Mouse (Mus musculus): Measurements from ENCODE around the gene Prl7d1. TPM values are rescaled to one million over a fixed set of nuclear protein-coding genes. Genes with fewer than 3 reads are reported as not detected.
"Not testable (repeated sequence)": the region's sequence is repeated elsewhere in the genome, so short reads cannot be mapped to it uniquely, and the experiment has no call there.

The Prl7d1 gene
- not detected in 2 replicates for polyA plus RNA-seq (2015; fragmentation: Nextera tagmentation; extraction: Ambion mirVana)

DNA sequence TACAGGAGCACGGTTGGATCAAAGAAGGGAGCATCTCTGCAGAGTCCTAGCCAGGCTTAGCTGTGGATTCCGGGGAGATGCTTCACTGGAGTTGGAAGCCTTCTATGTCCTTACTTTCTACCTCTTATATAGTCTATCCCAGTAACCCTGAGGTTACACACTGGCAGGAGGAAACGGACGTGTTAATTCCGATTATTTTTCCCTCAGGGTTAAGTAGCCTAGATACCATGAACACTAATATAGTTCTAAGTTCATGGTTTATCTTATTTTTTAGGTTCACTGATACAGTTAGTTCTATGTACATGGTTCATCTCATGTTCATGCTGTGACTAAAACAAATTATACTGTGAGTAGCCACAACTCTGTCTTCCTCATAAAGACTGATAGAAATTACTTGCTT lies at the start of gene Prl7d1:
Gene Prl7d1, minus strand, starts transcription at position 101 of the 400 bp plus-strand sequence.
- Histone ChIP-seq H3K4me3 (ENCODE audit: low read length) (no peak within 1 kb of the TSS), H3K36me3 (ENCODE audit: control insufficient read depth, insufficient read depth, low read length) (no peaks in the 10 kb centered on the region), H3K9ac (ENCODE audit: low read depth, low read length) (no peak within 1 kb of the TSS), H3K4me1 (ENCODE audit: control insufficient read depth, insufficient read depth, low read length) (no peaks in the 10 kb centered on the region), H3K27me3 (replicated peaks; ENCODE audit: control insufficient read depth, insufficient read depth, low read length) (no peaks in the 10 kb centered on the region), H3K4me2 (ENCODE audit: low read depth, low read length) (no peak within 1 kb of the TSS), H3K9me3 (ENCODE audit: control insufficient read depth, low read length) (no peaks in the 10 kb centered on the region), H3K27ac (ENCODE audit: low read length) (no peak within 1 kb of the TSS)
- WGBS: 77% methylated on average over 5 of the region's 5 CpGs
- no peak for ATAC-seq

DNA sequence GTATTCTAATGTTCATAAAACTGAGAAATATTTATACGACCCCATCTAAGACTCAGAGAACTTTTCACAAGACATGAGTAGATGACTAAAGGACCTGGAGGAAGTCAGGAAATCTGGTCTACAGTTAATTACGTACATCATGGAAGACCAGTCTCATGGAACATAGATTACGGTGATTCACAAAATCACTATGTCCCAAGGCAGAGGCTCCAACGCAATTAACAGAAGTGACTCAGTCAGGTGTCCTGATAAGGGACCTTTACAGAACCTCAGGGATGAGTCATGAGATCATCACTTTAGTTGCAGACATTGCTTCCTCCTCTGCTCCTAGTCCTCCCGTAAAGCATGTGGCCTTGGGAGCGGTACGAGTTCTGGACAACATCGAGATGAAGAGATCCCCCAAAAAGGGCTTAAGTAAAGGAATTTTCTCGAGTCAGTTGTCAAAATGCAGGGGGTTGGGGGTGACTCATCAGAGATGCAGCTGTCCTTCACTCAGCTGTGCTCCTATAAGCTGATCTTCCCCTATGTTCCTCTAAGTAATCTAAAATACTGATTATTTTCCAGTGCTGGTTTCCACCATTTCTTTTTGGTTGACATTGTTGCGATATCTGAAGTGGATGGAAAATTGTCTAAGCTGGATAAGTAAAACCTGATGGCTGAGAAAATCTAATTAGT lies 18.1 kb upstream of the Prl7d1 start:
- Histone ChIP-seq H3K36me3 (ENCODE audit: control insufficient read depth, insufficient read depth, low read length) (no peaks in the 10 kb centered on the region), H3K4me1 (ENCODE audit: control insufficient read depth, insufficient read depth, low read length) (no peaks in the 10 kb centered on the region), H3K9me3 (ENCODE audit: control insufficient read depth, low read length) (no peaks in the 10 kb centered on the region), H3K27ac (ENCODE audit: low read length) (no peak overlapping the region), H3K4me2 (ENCODE audit: low read depth, low read length) (no peak overlapping the region), H3K27me3 (replicated peaks; ENCODE audit: control insufficient read depth, insufficient read depth, low read length) (no peaks in the 10 kb centered on the region), H3K4me3 (ENCODE audit: low read length) (no peak overlapping the region), H3K9ac (ENCODE audit: low read depth, low read length) (no peak overlapping the region)
- WGBS: 87% methylated on average over 10 of the region's 10 CpGs
- ATAC-seq: no peak

DNA sequence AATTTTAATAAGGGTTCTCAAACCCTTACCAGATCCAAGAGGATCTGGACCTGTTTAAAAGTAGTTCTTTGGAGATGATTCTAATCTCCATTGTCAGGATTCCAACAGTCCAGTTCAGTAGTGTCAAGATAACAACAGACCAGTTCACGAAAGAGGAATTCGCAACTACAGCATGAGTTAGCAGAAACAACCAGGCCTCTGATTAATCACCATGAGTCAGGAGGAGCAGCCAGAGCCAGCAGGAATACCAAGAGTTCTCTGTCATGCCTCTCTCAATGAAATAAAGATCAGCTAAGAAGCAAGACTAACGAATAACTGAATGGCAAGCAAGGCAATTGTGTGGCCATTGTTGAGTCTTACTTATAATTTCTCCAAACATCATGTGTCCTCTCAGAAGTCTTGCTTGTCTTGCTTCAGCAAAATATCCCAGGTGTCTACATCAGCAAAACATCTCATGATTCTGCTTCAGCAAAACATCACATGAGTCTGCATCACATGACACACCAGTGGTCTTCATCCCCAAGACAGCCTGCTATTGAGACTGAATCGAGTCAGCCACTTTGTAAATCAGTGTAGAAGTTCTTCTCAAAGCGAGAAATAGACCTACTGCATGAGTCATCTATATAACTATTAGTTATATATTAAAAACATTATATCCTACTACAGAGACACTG lies 13.9 kb upstream of the Prl7d1 start:
- not testable (repeated sequence) for H3K4me2 ChIP-seq (ENCODE audit: low read depth, low read length); H3K27me3 ChIP-seq (replicated peaks; ENCODE audit: control insufficient read depth, insufficient read depth, low read length); H3K9ac ChIP-seq (ENCODE audit: low read depth, low read length); ATAC-seq; H3K27ac ChIP-seq (ENCODE audit: low read length); H3K9me3 ChIP-seq (ENCODE audit: control insufficient read depth, low read length); H3K36me3 ChIP-seq (ENCODE audit: control insufficient read depth, insufficient read depth, low read length); H3K4me3 ChIP-seq (ENCODE audit: low read length); H3K4me1 ChIP-seq (ENCODE audit: control insufficient read depth, insufficient read depth, low read length)
- 80% methylated on average over 5 of the region's 5 CpGs for WGBS

DNA sequence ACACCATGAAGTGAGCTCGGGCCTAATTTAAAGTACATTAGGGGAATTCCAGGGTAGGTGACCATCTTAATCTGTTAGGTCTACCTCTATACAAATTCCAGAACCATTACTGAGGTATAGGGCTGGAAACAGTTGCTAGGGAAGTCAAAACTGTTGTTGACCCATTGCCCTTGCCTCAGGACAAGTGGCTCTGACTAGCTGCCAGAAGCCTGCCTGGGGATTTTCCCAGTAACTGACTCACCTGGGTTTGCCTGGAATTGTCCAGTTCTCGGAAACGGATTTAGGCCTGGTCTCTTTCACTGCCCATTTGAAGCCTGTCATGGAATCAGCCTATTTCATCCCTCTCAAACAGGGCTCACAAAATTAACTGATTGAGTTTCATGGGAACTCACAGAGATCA lies 8.5 kb upstream of the Prl7d1 start:
- H3K4me3 ChIP-seq (ENCODE audit: low read length); H3K4me1 ChIP-seq (ENCODE audit: control insufficient read depth, insufficient read depth, low read length); H3K27me3 ChIP-seq (replicated peaks; ENCODE audit: control insufficient read depth, insufficient read depth, low read length); H3K9me3 ChIP-seq (ENCODE audit: control insufficient read depth, low read length); H3K4me2 ChIP-seq (ENCODE audit: low read depth, low read length); H3K36me3 ChIP-seq (ENCODE audit: control insufficient read depth, insufficient read depth, low read length); ATAC-seq; H3K9ac ChIP-seq (ENCODE audit: low read depth, low read length); H3K27ac ChIP-seq (ENCODE audit: low read length): not testable (repeated sequence)
- WGBS: 83% methylated on average over 3 of the region's 3 CpGs

DNA sequence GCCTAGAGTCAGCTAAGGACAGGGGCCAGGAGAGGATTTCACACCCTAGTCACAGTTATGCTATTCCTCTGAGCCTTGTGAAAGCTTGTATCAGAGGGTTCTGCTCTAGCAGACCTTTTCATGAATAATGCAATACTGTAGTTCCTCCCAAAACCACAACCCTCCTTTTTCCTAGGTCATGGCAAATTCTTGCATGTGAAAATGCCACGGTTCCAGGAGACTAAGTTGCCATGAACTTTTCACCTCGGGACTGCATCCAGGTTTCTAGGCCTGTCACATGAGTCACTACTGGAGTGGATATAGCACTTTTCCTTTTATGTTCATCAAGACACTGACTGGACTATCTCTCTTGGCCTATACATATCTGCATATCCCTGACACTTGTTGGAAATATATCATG lies 10.0 kb downstream of the Prl7d1 start:
- no peak for ATAC-seq
- Histone ChIP-seq H3K36me3 (ENCODE audit: control insufficient read depth, insufficient read depth, low read length) (no peaks in the 10 kb centered on the region), H3K27ac (ENCODE audit: low read length) (no peak overlapping the region), H3K4me2 (ENCODE audit: low read depth, low read length) (no peak overlapping the region), H3K4me3 (ENCODE audit: low read length) (no peak overlapping the region), H3K27me3 (replicated peaks; ENCODE audit: control insufficient read depth, insufficient read depth, low read length) (no peaks in the 10 kb centered on the region), H3K9me3 (ENCODE audit: control insufficient read depth, low read length) (no peaks in the 10 kb centered on the region), H3K4me1 (ENCODE audit: control insufficient read depth, insufficient read depth, low read length) (no peaks in the 10 kb centered on the region), H3K9ac (ENCODE audit: low read depth, low read length) (no peak overlapping the region)
- WGBS: 55% methylated on average over 2 of the region's 2 CpGs

DNA sequence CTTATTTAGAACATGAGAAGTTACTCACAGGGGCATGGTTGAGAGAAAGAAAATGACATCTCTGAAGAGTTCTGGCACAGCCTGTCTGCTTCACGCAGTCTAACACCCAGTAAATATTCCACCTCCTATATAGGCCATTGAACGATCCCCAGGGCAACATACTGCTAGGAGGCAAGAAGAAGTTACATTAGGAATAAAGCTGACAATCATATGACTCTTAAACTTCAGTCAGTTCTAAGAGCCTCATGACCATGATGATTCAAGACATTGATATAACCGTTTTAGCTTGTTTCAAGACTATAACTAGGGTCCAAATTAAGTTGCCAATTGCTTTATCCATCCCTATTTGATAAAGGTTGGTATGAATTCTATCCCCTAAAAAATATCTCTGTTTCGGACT lies 48.6 kb downstream of the Prl7d1 start, which contains the start of gene Prl7a2:
Gene Prl7a2, minus strand, starts transcription at position 101 of the 400 bp plus-strand sequence.
- ATAC-seq: no peak
- H3K36me3 ChIP-seq (ENCODE audit: control insufficient read depth, insufficient read depth, low read length): no peaks in the 10 kb centered on the region
- no peak within 1 kb of the TSS for H3K9ac ChIP-seq (ENCODE audit: low read depth, low read length)
- no peaks in the 10 kb centered on the region for H3K4me1 ChIP-seq (ENCODE audit: control insufficient read depth, insufficient read depth, low read length)
- H3K4me2 ChIP-seq (ENCODE audit: low read depth, low read length): no peak within 1 kb of the TSS
- H3K27ac ChIP-seq (ENCODE audit: low read length): no peak within 1 kb of the TSS
- no peaks in the 10 kb centered on the region for H3K9me3 ChIP-seq (ENCODE audit: control insufficient read depth, low read length)
- H3K27me3 ChIP-seq (replicated peaks; ENCODE audit: control insufficient read depth, insufficient read depth, low read length): no peaks in the 10 kb centered on the region
- no peak within 1 kb of the TSS for H3K4me3 ChIP-seq (ENCODE audit: low read length)
- 84% methylated on average over 4 of the region's 4 CpGs for WGBS

DNA sequence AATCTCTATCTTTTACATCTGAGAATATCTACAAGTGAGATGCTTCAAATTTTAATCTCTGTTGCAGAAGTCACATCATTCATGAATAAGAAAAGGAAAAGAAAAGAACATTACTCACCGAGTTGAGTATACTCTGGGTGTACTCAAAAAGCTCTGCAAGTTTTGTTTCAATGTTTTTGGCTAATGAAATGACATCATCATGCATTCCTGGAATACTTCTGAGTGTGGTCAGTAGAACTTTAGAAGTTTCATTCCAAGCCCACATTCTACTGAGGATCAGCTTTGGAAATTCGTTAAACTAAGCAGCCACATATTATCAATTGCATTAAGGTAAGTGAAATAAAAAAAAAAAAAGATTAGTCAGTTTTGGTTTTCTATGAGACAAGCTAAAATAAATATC lies 55.8 kb downstream of the Prl7d1 start:
- Histone ChIP-seq H3K4me2 (ENCODE audit: low read depth, low read length) (no peak overlapping the region), H3K4me3 (ENCODE audit: low read length) (no peak overlapping the region), H3K27ac (ENCODE audit: low read length) (no peak overlapping the region), H3K9ac (ENCODE audit: low read depth, low read length) (no peak overlapping the region), H3K4me1 (ENCODE audit: control insufficient read depth, insufficient read depth, low read length) (no peaks in the 10 kb centered on the region), H3K36me3 (ENCODE audit: control insufficient read depth, insufficient read depth, low read length) (no peaks in the 10 kb centered on the region), H3K9me3 (ENCODE audit: control insufficient read depth, low read length) (no peaks in the 10 kb centered on the region), H3K27me3 (replicated peaks; ENCODE audit: control insufficient read depth, insufficient read depth, low read length) (no peaks in the 10 kb centered on the region)
- WGBS: 76% methylated on average over 2 of the region's 2 CpGs
- no peak for ATAC-seq

Other genes with a start within 250 kb of the Prl7d1 start
- gene Prl8a8, start 203.5 kb downstream of the Prl7d1 start, polyA plus RNA-seq (2015; fragmentation: Nextera tagmentation; extraction: Ambion mirVana): not detected in 2 replicates
- gene Prl8a9, start 152.1 kb downstream of the Prl7d1 start, polyA plus RNA-seq (2015; fragmentation: Nextera tagmentation; extraction: Ambion mirVana): not detected in 2 replicates
- gene Prl8a1, start 134.6 kb downstream of the Prl7d1 start, polyA plus RNA-seq (2015; fragmentation: Nextera tagmentation; extraction: Ambion mirVana): not detected in 2 replicates
- not detected in 2 replicates for gene Prl7b1, start 106.2 kb downstream of the Prl7d1 start, polyA plus RNA-seq (2015; fragmentation: Nextera tagmentation; extraction: Ambion mirVana)
- gene Prl7a1, start 74.2 kb downstream of the Prl7d1 start, polyA plus RNA-seq (2015; fragmentation: Nextera tagmentation; extraction: Ambion mirVana): not detected in 2 replicates
- gene Prl7a2, start 48.7 kb downstream of the Prl7d1 start, polyA plus RNA-seq (2015; fragmentation: Nextera tagmentation; extraction: Ambion mirVana): not detected in 2 replicates
- gene Prl7c1, start 64.1 kb upstream of the Prl7d1 start, polyA plus RNA-seq (2015; fragmentation: Nextera tagmentation; extraction: Ambion mirVana): not detected in 2 replicates
- not detected in 2 replicates for gene Prl2a1, start 84.9 kb upstream of the Prl7d1 start, polyA plus RNA-seq (2015; fragmentation: Nextera tagmentation; extraction: Ambion mirVana)
- gene Prl2c1, start 132.6 kb upstream of the Prl7d1 start, polyA plus RNA-seq (2015; fragmentation: Nextera tagmentation; extraction: Ambion mirVana): not detected in 2 replicates